14 mouse cellular contexts compared by ENCODE assay signal in the genomic region with DNA sequence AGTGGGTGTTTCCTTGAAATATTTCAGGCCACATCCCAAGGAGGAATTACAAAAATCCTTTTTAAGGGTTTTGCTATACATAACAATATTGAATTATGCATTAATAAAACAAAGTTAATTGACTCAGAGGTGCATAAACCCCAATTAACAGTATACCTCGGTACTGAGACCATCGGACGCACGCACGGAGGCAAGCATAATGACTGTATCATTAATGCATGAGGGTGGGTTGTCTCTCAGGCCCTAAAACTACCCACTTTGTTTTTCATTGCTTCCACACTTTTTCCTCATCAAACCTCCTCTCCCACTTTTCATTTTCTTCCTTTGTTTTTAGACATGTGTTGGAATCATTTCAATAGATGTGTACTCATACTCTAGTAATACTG.
DNase-seq lines count a peak whose midpoint lies in the region; ATAC-seq lines count a peak whose summit lies in the region.
"Had no signal": no experiment of that assay in that cellular context is flagged by ENCODE, and none has a peak within 500 bp of the region (broad histone marks: within the 10 kb centered on the region; RNA-seq: fewer than 3 reads in every experiment).

No protein-coding gene starts in this region.

- H3K4me2 ChIP-seq in embryonic facial prominence, embryonic 13.5 days, result peak overlapping the region; percentile 51
- H3K4me2 ChIP-seq in forebrain, embryonic 11.5 days (ENCODE audit: low read depth, low read length, severe bottlenecking), result peak overlapping the region; percentile 24; the same call in 1 of the 2 replicates
- H3K4me2 ChIP-seq in hindbrain, embryonic 13.5 days, result peak overlapping the region; percentile 36
- peak overlapping the region; percentile 44 for H3K4me2 ChIP-seq in midbrain, embryonic 16.5 days (ENCODE audit: low read length)
- H3K4me2 ChIP-seq: liver, embryonic 15.5 days had no signal

- H3K9ac ChIP-seq in embryonic facial prominence, embryonic 13.5 days, result no peak overlapping the region
- H3K9ac ChIP-seq in forebrain, embryonic 11.5 days (ENCODE audit: low read length), result no peak overlapping the region
- no peak overlapping the region for H3K9ac ChIP-seq in hindbrain, embryonic 13.5 days
- H3K9ac ChIP-seq in midbrain, embryonic 16.5 days (ENCODE audit: low read depth, low read length), result 0 out of 2 replicates have a peak overlapping the region, but pooled peaks have one; percentile 34
- H3K9ac ChIP-seq: liver, embryonic 15.5 days had no signal

- no peak for ATAC-seq in embryonic facial prominence, embryonic 13.5 days (ENCODE audit: insufficient number of reproducible peaks, insufficient read depth, low FRiP score, low TSS enrichment, low read depth)
- ATAC-seq in forebrain, embryonic 11.5 days (replicated peaks; ENCODE audit: low FRiP score), result peak; percentile 28; the same call in 1 of the 2 replicates
- ATAC-seq in hindbrain, embryonic 13.5 days (ENCODE audit: low FRiP score), result 0 out of 2 replicates have a peak, but pooled peaks have one; percentile 43
- ATAC-seq in midbrain, embryonic 16.5 days, result peak; percentile 52; the same call in 1 of the 2 replicates
- no peak for ATAC-seq in monocyte, adult 5-6 weeks (replicated peaks; ENCODE audit: insufficient number of reproducible peaks, low FRiP score, low TSS enrichment, poor library complexity, severe bottlenecking)
- ATAC-seq: CD4-positive, CD25-positive, alpha-beta regulatory T cell, adult 4 months; intestine, postnatal 0 days had no signal

- 90% methylated on average over 5 of the region's 5 CpGs for WGBS in embryonic facial prominence, embryonic 13.5 days
- WGBS in forebrain, embryonic 11.5 days, result 36% methylated on average over 5 of the region's 5 CpGs
- WGBS in hindbrain, embryonic 13.5 days, result 17% methylated on average over 5 of the region's 5 CpGs
- WGBS in midbrain, embryonic 16.5 days, result 16% methylated on average over 5 of the region's 5 CpGs

- H3K27ac ChIP-seq in embryonic facial prominence, embryonic 13.5 days, result no peak overlapping the region
- H3K27ac ChIP-seq in forebrain, embryonic 11.5 days (ENCODE audit: low read depth, low read length), result no peak overlapping the region
- H3K27ac ChIP-seq in hindbrain, embryonic 13.5 days, result peak overlapping the region; percentile 82
- H3K27ac ChIP-seq in midbrain, embryonic 16.5 days (ENCODE audit: low read length), result peak overlapping the region; percentile 77
- H3K27ac ChIP-seq: heart, adult 2 months; liver, embryonic 15.5 days had no signal

- H3K27me3 ChIP-seq in embryonic facial prominence, embryonic 13.5 days, result no peaks in the 10 kb centered on the region
- no peaks in the 10 kb centered on the region for H3K27me3 ChIP-seq in forebrain, embryonic 11.5 days (ENCODE audit: control insufficient read depth, insufficient read depth, low read length)
- H3K27me3 ChIP-seq in hindbrain, embryonic 13.5 days, result no peaks in the 10 kb centered on the region
- H3K27me3 ChIP-seq in midbrain, embryonic 16.5 days (ENCODE audit: control insufficient read depth, insufficient read depth, low read depth, low read length), result no peaks in the 10 kb centered on the region
- H3K27me3 ChIP-seq: liver, embryonic 15.5 days had no signal

- H3K4me1 ChIP-seq in embryonic facial prominence, embryonic 13.5 days, result peaks cover 19% of the 10 kb centered on the region
- H3K4me1 ChIP-seq in forebrain, embryonic 11.5 days (replicated peaks; ENCODE audit: control insufficient read depth, insufficient read depth, low read length), result peaks cover 7% of the 10 kb centered on the region
- H3K4me1 ChIP-seq in hindbrain, embryonic 13.5 days (replicated peaks), result peaks cover 20% of the 10 kb centered on the region
- peaks cover 16% of the 10 kb centered on the region for H3K4me1 ChIP-seq in midbrain, embryonic 16.5 days (ENCODE audit: control insufficient read depth, insufficient read depth, low read length)
- H3K4me1 ChIP-seq: liver, embryonic 15.5 days had no signal

- H3K9me3 ChIP-seq in embryonic facial prominence, embryonic 13.5 days, result no peaks in the 10 kb centered on the region
- no peaks in the 10 kb centered on the region for H3K9me3 ChIP-seq in forebrain, embryonic 11.5 days (ENCODE audit: control insufficient read depth, low read length)
- no peaks in the 10 kb centered on the region for H3K9me3 ChIP-seq in hindbrain, embryonic 13.5 days
- H3K9me3 ChIP-seq in midbrain, embryonic 16.5 days (replicated peaks; ENCODE audit: control insufficient read depth, low read length, poor library complexity, severe bottlenecking), result no peaks in the 10 kb centered on the region
- H3K9me3 ChIP-seq: liver, embryonic 15.5 days had no signal

- H3K36me3 ChIP-seq in embryonic facial prominence, embryonic 13.5 days, result no peaks in the 10 kb centered on the region
- no peaks in the 10 kb centered on the region for H3K36me3 ChIP-seq in forebrain, embryonic 11.5 days (ENCODE audit: control insufficient read depth, insufficient read depth, low read length)
- no peaks in the 10 kb centered on the region for H3K36me3 ChIP-seq in hindbrain, embryonic 13.5 days
- H3K36me3 ChIP-seq in midbrain, embryonic 16.5 days (ENCODE audit: control insufficient read depth, insufficient read depth, low read length), result no peaks in the 10 kb centered on the region
- H3K36me3 ChIP-seq: liver, embryonic 15.5 days had no signal

- no peak overlapping the region for H3K4me3 ChIP-seq in embryonic facial prominence, embryonic 13.5 days
- no peak overlapping the region for H3K4me3 ChIP-seq in forebrain, embryonic 11.5 days (ENCODE audit: low read depth, low read length)
- no peak overlapping the region for H3K4me3 ChIP-seq in hindbrain, embryonic 13.5 days
- H3K4me3 ChIP-seq in midbrain, embryonic 16.5 days (ENCODE audit: low read depth, low read length), result no peak overlapping the region
- H3K4me3 ChIP-seq: heart, adult 2 months; liver, embryonic 15.5 days had no signal

- DNase-seq in forebrain, embryonic 11.5 days (ENCODE audit: low spot score), result no peak
- DNase-seq in kidney, postnatal 10 days, result no peak
- no peak for DNase-seq in embryo, embryonic 9.5 days (ENCODE audit: extremely low spot score)
- DNase-seq: heart, adult 2 months; kidney, postnatal 25 days; layer of hippocampus, postnatal 36 days; spleen, adult 18-20 months had no signal

Comparison
In these comparisons a context has a peak if more than half of its experiments do, and no peak if none do; other contexts are left out.
1. ATAC-seq: peak in forebrain, embryonic 11.5 days (single experiment), hindbrain, embryonic 13.5 days (single experiment) and midbrain, embryonic 16.5 days (single experiment); none in embryonic facial prominence, embryonic 13.5 days (single experiment) and monocyte, adult 5-6 weeks (single experiment).
2. H3K27ac ChIP-seq: peak in hindbrain, embryonic 13.5 days (single experiment) and midbrain, embryonic 16.5 days (single experiment); none in embryonic facial prominence, embryonic 13.5 days (single experiment) and forebrain, embryonic 11.5 days (single experiment).
3. Peak in every context shown above with its lines, with median percentiles within 50 percentile points of each other: H3K4me2 ChIP-seq.